8 mouse cellular contexts compared by ENCODE assay signal in the genomic region with DNA sequence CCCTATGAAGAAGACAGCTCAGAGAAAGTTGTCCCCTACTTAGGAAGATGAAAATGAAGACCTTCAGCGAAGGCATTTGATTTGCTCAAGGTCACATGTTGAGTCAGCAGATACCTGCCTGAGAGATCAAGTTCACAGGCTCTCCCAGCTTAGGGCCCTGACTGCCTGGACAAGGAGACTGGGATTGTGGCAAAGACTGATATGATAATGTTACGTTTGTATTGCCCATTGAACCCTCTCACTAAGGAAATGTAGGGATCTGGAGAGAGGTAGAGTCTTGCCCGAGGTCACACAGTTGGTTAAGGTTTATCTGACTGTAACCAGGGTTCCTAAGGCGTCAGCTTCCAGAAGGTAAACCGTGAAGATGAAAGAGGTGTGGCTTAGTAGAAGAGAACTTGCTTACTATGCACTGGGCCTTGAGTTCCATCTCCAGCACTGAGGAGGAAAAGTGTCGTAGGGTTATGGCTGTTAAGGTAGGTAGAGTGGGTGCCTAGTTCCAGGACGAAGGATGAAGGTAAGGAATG. TPM values are rescaled to one million over a fixed set of nuclear protein-coding genes. Genes with fewer than 3 reads are reported as not detected.
DNase-seq lines count a peak whose midpoint lies in the region; ATAC-seq and TF ChIP-seq lines count a peak whose summit lies in the region.

No protein-coding gene starts in this region.

- no peak for TF ChIP-seq CTCF in cortical plate, adult 2 months (IDR thresholded peaks at IDR 0.05; ENCODE audit: extremely low read depth, insufficient read depth, low read length)
- TF ChIP-seq CTCF in midbrain, postnatal 0 days (IDR thresholded peaks at IDR 0.05) = no peak

- 34% methylated on average over 7 of the region's 7 CpGs for WGBS in lung, embryonic 15.5 days
- WGBS in midbrain, postnatal 0 days = 60% methylated on average over 7 of the region's 7 CpGs

- no peaks in the 10 kb centered on the region for H3K27me3 ChIP-seq in lung, embryonic 15.5 days
- no peaks in the 10 kb centered on the region for H3K27me3 ChIP-seq in midbrain, postnatal 0 days (ENCODE audit: insufficient read depth, low read length)

- peak overlapping the region; percentile 89 for H3K9ac ChIP-seq in lung, embryonic 15.5 days
- H3K9ac ChIP-seq in midbrain, postnatal 0 days (replicated peaks; ENCODE audit: low read length, poor library complexity, severe bottlenecking) = peak overlapping the region; percentile 78

- H3K27ac ChIP-seq in lung, embryonic 15.5 days = no peak overlapping the region
- 0 out of 2 replicates have a peak overlapping the region, but pooled peaks have one; percentile 18 for H3K27ac ChIP-seq in cortical plate, adult 2 months (ENCODE audit: insufficient read depth, low read length)
- no peak overlapping the region for H3K27ac ChIP-seq in midbrain, postnatal 0 days (ENCODE audit: low read depth, low read length)

- H3K9me3 ChIP-seq in lung, embryonic 15.5 days = no peaks in the 10 kb centered on the region
- H3K9me3 ChIP-seq in midbrain, postnatal 0 days (ENCODE audit: low read length) = no peaks in the 10 kb centered on the region

- no peak for ATAC-seq in lung, embryonic 15.5 days (ENCODE audit: borderline replicate concordance, extremely low read depth, low FRiP score, low TSS enrichment)
- ATAC-seq in inflammation-experienced regulatory T-cells, adult 6 months = peak; percentile 19
- 0 out of 2 replicates have a peak, but pooled peaks have one; percentile 8 for ATAC-seq in midbrain, postnatal 0 days (ENCODE audit: low FRiP score)

- H3K4me3 ChIP-seq in lung, embryonic 15.5 days = peak overlapping the region; percentile 83
- peak overlapping the region; percentile 63 for H3K4me3 ChIP-seq in cortical plate, adult 2 months (ENCODE audit: insufficient read depth, low read length)
- H3K4me3 ChIP-seq in midbrain, postnatal 0 days (ENCODE audit: low read depth, low read length) = peak overlapping the region; percentile 71

- peaks cover 17% of the 10 kb centered on the region for H3K36me3 ChIP-seq in lung, embryonic 15.5 days
- H3K36me3 ChIP-seq in midbrain, postnatal 0 days (ENCODE audit: insufficient read depth, low read length) = peaks cover 6% of the 10 kb centered on the region; the same call in 1 of the 2 replicates

- no peak for TF ChIP-seq POLR2A in cortical plate, adult 2 months (IDR thresholded peaks at IDR 0.05; ENCODE audit: extremely low read depth, insufficient read depth, low read length)

- no peak for DNase-seq in lung, postnatal 10 days
- no peak for DNase-seq in midbrain, postnatal 0 days (ENCODE audit: low spot score)
- DNase-seq in MN1 (ENCODE audit: low spot score) = no peak
- DNase-seq in cerebellum, adult 11-12 months = no peak
- DNase-seq in Muller cell, postnatal 12 days (ENCODE audit: inconsistent ontology term) = no peak

- peak overlapping the region; percentile 89 for H3K4me2 ChIP-seq in lung, embryonic 15.5 days
- H3K4me2 ChIP-seq in midbrain, postnatal 0 days (ENCODE audit: low read depth, low read length, poor library complexity, severe bottlenecking) = peak overlapping the region; percentile 62

- H3K4me1 ChIP-seq in lung, embryonic 15.5 days = peaks cover 9% of the 10 kb centered on the region
- H3K4me1 ChIP-seq in cortical plate, adult 2 months (ENCODE audit: control insufficient read depth, insufficient read depth, low read length) = peaks cover 9% of the 10 kb centered on the region
- H3K4me1 ChIP-seq in midbrain, postnatal 0 days (ENCODE audit: insufficient read depth, low read length) = peaks cover 6% of the 10 kb centered on the region; the same call in 1 of the 2 replicates

RNA-seq across cellular contexts. Expression of a gene that starts 1.0 kb away (rescaled TPM):
- 50.7 and 52.0 TPM in 2 replicates for polyA plus RNA-seq in lung, embryonic 15.5 days (2015; fragmentation: Nextera tagmentation; extraction: Ambion mirVana)
- 53.1 and 54.4 TPM in 2 replicates for polyA plus RNA-seq in cortical plate, adult 2 months (2012; rRNA removed)
- polyA plus RNA-seq in inflammation-experienced regulatory T-cells, adult 6 months (2017; shearing (Covaris generic)) = 10 to 100 TPM; 17.7 to 20.9 (median 19.0) TPM
- 25.9 and 40.0 TPM in 2 replicates for total RNA-seq in midbrain, postnatal 0 days (2014; rRNA removed)
- 37.8 and 38.7 TPM in 2 replicates for polyA plus RNA-seq in midbrain, postnatal 0 days (2015; fragmentation: Nextera tagmentation; extraction: Ambion mirVana)

RNA-seq across cellular contexts. Expression of a gene that starts 4.8 kb away (rescaled TPM):
- polyA plus RNA-seq in lung, embryonic 15.5 days (2015; fragmentation: Nextera tagmentation; extraction: Ambion mirVana) = 0.20 and 0.32 TPM in 2 replicates
- 0.27 and 0.55 TPM in 2 replicates for polyA plus RNA-seq in cortical plate, adult 2 months (2012; rRNA removed)
- 1 to 10 TPM in 1 of 3 experiments, not detected in 2; 1.0 TPM for polyA plus RNA-seq in inflammation-experienced regulatory T-cells, adult 6 months (2017; shearing (Covaris generic))
- total RNA-seq in midbrain, postnatal 0 days (2014; rRNA removed) = 0.49 and 1.2 TPM in 2 replicates
- polyA plus RNA-seq in midbrain, postnatal 0 days (2015; fragmentation: Nextera tagmentation; extraction: Ambion mirVana) = 0.87 and 0.93 TPM in 2 replicates

RNA-seq across cellular contexts. Expression of a gene that starts 42.3 kb away (rescaled TPM):
- 11.7 and 13.5 TPM in 2 replicates for polyA plus RNA-seq in lung, embryonic 15.5 days (2015; fragmentation: Nextera tagmentation; extraction: Ambion mirVana)
- polyA plus RNA-seq in cortical plate, adult 2 months (2012; rRNA removed) = 6.8 and 8.5 TPM in 2 replicates
- polyA plus RNA-seq in inflammation-experienced regulatory T-cells, adult 6 months (2017; shearing (Covaris generic)) = 10 to 100 TPM in 2 of 3 experiments, 1 to 10 TPM in 1; 8.4 to 12.4 (median 10.2) TPM
- 3.7 and 12.1 TPM in 2 replicates for total RNA-seq in midbrain, postnatal 0 days (2014; rRNA removed)
- 2.8 and 3.1 TPM in 2 replicates for polyA plus RNA-seq in midbrain, postnatal 0 days (2015; fragmentation: Nextera tagmentation; extraction: Ambion mirVana)

RNA-seq across cellular contexts. Expression of a gene that starts 48.0 kb away (rescaled TPM):
- 30.6 and 34.6 TPM in 2 replicates for polyA plus RNA-seq in lung, embryonic 15.5 days (2015; fragmentation: Nextera tagmentation; extraction: Ambion mirVana)
- polyA plus RNA-seq in cortical plate, adult 2 months (2012; rRNA removed) = 37.9 and 42.0 TPM in 2 replicates
- polyA plus RNA-seq in inflammation-experienced regulatory T-cells, adult 6 months (2017; shearing (Covaris generic)) = 10 to 100 TPM; 41.0 to 50.5 (median 41.1) TPM
- total RNA-seq in midbrain, postnatal 0 days (2014; rRNA removed) = 16.7 and 17.2 TPM in 2 replicates
- 13.2 and 16.2 TPM in 2 replicates for polyA plus RNA-seq in midbrain, postnatal 0 days (2015; fragmentation: Nextera tagmentation; extraction: Ambion mirVana)

RNA-seq across cellular contexts. Expression of a gene that starts 53.4 kb away (rescaled TPM):
- 23.9 and 28.3 TPM in 2 replicates for polyA plus RNA-seq in lung, embryonic 15.5 days (2015; fragmentation: Nextera tagmentation; extraction: Ambion mirVana)
- 59.8 and 63.2 TPM in 2 replicates for polyA plus RNA-seq in cortical plate, adult 2 months (2012; rRNA removed)
- 10 to 100 TPM; 34.8 to 45.1 (median 41.8) TPM for polyA plus RNA-seq in inflammation-experienced regulatory T-cells, adult 6 months (2017; shearing (Covaris generic))
- total RNA-seq in midbrain, postnatal 0 days (2014; rRNA removed) = 18.5 and 27.8 TPM in 2 replicates
- 22.8 and 23.2 TPM in 2 replicates for polyA plus RNA-seq in midbrain, postnatal 0 days (2015; fragmentation: Nextera tagmentation; extraction: Ambion mirVana)
